Mouse (Mus musculus): ENCODE data around the gene Rnf144b. TPM values are rescaled to one million over a fixed set of nuclear protein-coding genes. Genes with fewer than 3 reads are reported as not detected.

Rnf144b gene
- 10.1 TPM for polyA plus RNA-seq (2014; fragmentation: Illumina TruSeq; extraction: RNeasy Lipid Tissue Mini Kit (QIAGEN cat#74804); ENCODE audit: insufficient read depth, low read depth, low replicate concordance)

GRCm38 (mm10) chr13:47122537-47123430, at the start of gene Rnf144b:
TSS of gene Rnf144b (plus strand) at chr13:47122656.

GRCm38 (mm10) chr13:47105711-47106579, 16.5 kb upstream of the Rnf144b start, which contains the start of gene Dek:
TSS of gene Dek (minus strand) at chr13:47106201.

Other genes with a start within 250 kb of the Rnf144b start
- gene Kif13a, start 192.8 kb upstream of the Rnf144b start, polyA plus RNA-seq (2014; fragmentation: Illumina TruSeq; extraction: RNeasy Lipid Tissue Mini Kit (QIAGEN cat#74804); ENCODE audit: insufficient read depth, low read depth, low replicate concordance): 21.9 TPM
- gene Nhlrc1, start 107.8 kb upstream of the Rnf144b start, polyA plus RNA-seq (2014; fragmentation: Illumina TruSeq; extraction: RNeasy Lipid Tissue Mini Kit (QIAGEN cat#74804); ENCODE audit: insufficient read depth, low read depth, low replicate concordance): 3.8 TPM
- 7.3 TPM for gene Kdm1b, start 79.2 kb upstream of the Rnf144b start, polyA plus RNA-seq (2014; fragmentation: Illumina TruSeq; extraction: RNeasy Lipid Tissue Mini Kit (QIAGEN cat#74804); ENCODE audit: insufficient read depth, low read depth, low replicate concordance)
- gene Tpmt, start 77.9 kb upstream of the Rnf144b start, polyA plus RNA-seq (2014; fragmentation: Illumina TruSeq; extraction: RNeasy Lipid Tissue Mini Kit (QIAGEN cat#74804); ENCODE audit: insufficient read depth, low read depth, low replicate concordance): 3.4 TPM
- gene Dek, start 16.5 kb upstream of the Rnf144b start, polyA plus RNA-seq (2014; fragmentation: Illumina TruSeq; extraction: RNeasy Lipid Tissue Mini Kit (QIAGEN cat#74804); ENCODE audit: insufficient read depth, low read depth, low replicate concordance): 52.8 TPM